Mouse (Mus musculus) layer of hippocampus, adult 11-12 months (tissue): ENCODE data around the gene Cldn10.
"Not testable (repeated sequence)": the region's sequence is repeated elsewhere in the genome, so short reads cannot be mapped to it uniquely, and the experiment has no call there.

ENCODE experiments used
- DNase-seq: peaks from one replicate; pipeline ENCODE4 v3.0.0; 2022; ENCODE audit warnings: low spot score

The Cldn10 gene

DNA sequence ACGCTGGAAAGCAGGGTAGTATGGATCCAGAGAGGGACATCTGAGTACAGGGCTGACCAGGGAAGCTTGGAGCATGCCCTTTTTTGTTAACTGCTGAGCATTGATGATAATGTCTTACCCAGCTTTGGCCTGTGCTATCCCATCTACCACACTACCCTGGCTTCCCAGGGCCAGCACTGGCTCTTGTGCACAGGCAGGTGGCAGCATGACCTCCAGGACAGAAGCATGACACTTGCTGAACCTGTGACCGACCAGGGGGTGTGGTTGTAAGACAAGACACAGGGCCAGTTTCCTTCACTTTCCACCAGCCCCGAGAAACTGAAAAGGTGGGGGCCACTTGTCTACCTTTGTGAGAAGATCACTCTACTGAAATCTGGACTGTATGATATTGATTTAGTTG, 5.5 kb upstream of the Cldn10 start:
- DNase-seq: no peak

DNA sequence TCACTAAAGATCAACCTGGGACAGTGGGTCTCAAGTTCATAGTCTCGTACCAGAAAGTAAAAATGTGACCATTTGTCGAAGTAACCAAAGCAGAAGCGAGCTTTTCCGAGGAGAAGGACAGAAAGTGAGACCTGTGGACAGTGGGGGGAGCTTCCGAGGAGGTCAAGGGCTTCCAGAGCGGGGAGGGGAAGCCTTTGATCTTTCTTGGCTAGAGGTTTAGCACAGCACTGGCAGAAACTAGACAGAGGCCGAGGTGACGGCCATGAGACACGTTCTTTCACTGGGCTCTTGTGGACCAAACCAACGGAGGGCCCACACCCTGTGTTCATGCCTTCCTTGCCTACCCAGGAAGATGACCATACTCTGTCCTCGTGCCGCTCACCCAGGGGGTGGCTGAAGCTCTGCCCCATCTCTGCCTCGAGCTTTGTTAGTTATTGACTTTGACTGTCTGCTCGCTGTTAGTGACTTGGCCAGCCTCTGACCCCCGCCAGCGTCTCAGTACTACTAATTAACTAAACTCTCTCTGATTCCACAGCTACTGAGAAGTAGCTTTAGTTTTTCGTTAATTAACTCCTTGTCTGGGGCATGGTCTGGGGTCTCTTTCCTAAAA, 4.3 kb upstream of the Cldn10 start:
- DNase-seq: no peak

DNA sequence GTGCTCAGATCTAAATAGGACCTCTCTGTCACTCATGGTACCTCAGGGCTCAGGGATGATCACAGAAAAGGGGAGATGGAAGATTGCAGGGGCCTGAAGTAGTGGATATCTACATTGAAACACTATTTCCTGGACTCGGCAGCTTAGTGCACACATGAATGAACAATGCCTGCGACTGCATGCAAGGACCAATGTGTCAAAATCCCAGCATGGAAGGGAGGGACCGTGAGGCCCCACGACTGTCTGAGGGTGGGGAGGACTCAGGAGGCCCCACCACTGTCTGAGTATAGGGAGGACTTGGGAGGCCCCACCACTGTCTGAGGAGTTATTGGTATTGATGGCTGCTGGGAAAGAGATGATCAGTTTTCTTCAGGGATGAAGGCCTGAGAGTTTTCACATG, 2.5 kb downstream of the Cldn10 start:
- DNase-seq: no peak

DNA sequence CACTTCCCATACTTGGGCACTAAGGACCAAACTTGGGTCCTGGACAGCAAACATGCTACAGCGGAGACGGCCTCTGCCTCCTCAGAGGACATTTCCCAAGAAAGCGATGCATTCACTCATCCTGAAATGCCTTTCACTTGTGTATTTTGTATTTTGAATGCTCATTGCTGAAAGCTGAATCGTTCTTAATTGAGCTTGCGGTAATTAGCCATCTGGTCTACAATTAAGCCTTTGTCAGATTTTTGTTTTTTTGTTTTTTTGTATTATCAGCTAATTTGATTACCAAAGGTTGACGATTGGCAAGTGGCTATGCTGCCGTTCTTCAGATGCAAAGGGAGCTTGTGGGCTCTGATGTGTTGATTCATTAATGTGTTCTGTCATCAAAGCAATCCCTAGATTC, 5.2 kb downstream of the Cldn10 start:
- no peak for DNase-seq

DNA sequence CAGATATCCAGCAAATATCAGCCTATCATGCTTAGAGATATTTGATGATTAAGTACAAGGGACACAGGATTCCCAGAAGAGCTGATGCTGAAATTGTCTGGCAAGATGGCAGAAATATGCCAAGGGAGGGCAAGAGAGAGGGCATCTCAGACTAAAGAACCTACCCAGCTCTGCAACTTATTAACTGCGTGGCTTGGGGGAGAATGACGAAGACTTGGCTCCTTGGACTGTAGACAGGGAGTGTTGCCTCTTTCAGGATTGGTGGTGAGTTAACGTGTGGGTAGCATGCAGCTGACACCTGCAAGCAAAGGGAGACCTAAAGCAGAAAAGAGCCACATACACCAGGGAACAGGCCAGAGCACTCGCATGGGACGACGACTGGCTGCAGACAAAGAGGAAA, 5.7 kb downstream of the Cldn10 start:
- DNase-seq: no peak

DNA sequence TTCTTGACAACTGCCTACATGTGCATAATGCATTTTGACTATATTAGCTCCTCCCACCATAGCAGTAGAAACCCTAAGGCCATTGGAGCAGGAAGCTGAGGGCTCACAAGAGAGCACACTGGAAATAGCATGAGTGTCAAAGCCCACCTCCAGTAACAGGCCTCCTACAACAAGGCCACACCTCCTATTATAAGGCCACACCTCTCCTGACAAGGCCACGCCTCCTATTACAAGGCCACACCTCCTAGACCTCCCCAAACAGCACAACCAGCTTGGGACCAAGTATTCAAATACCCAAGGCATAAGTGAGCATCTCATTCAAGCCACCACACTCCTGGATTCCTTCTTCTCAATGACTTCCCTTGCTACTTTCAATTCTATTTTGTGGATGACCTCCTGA, 6.5 kb downstream of the Cldn10 start:
- DNase-seq: no peak

DNA sequence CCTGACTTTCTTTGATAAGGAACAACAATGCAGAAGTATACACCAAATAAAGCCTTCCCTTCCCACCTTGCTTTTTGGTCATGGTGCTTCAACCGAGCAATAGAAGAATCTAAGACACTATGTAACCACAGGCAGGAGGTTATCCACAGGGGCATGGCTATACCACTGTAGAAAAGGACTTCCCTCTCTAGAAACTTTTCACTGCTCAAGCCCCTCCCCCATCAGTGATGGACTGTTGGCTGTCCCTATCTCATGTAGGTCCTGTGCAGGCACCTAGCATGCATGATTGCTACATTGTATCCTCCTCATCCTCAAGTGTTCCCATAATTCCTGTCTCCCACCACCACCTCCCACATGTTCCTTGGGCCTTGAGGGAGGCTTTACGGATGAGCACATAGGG, 7.2 kb downstream of the Cldn10 start:
- no peak for DNase-seq

DNA sequence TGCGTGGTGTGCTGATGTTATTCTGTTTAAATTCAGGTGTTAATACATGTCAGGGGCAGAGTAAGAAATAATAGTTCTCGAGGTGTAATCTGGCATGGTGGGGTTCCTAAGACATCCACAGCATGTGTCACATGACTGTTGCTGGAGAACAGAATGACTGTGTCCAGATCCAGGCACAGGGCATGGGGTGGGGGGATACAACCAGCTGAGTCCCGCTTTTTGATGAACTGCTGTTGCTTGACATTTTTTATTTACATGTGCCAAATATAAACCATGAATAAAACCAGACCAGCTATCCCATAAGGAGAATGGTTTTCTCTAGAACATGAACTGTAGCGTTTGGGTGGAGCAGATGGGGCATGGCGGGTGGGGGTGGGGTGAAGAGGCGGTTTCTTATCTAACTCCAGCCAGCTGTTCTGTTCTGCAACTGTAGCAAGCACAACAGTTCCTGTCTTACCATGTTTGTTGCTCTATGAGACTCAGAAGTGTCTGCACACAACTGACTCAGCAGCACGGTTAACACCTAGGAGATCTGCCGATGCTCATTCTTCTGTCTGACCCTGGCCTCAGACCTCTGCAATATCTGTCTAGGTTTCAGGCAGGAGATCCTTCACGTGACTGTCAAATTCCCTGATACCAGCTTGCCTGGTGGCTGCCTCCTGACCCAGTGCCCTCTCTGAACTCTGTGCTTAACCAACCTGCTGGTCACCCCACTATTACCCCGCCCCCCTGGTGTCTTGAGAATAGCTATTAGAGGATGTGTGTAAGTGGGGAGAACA, 8.4 kb downstream of the Cldn10 start:
- no peak for DNase-seq

DNA sequence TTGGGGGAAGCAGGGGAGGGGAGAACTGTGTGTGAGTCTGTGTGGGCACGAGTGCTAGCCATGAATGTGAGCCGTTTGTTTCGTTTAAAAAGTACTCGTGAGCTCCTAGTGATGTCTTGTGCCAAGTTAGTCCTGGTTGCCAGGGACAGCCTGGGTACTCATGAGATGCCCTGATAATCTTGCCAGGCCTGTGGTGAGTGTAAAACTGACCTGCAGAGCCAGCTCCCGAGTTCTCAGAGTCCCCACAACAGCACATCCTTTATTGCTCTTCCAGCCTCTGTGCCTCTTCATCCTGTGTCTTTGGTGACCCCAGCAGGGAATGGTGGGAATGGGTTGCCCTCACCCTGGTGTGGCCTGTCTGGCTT, 9.0 kb downstream of the Cldn10 start:
- DNase-seq: no peak

DNA sequence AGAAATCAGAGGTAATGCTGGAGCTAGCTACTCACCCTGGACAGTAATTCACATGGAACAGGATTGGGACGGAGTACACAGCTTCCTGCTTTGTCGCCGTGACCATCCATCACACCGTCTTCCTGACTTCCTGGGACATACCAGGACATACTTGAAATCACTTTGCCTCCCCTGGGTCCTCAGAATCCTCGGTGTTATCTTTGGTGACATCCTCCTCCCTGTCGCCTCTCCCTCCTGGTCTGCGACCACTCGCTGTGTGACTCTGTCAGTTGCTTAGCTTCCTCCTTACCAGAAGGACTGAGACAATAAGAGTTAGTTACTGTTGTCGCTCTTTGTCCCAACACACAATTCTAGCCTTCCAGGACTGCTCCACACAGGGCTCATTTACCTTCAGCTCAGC, 9.6 kb downstream of the Cldn10 start:
- DNase-seq: no peak

DNA sequence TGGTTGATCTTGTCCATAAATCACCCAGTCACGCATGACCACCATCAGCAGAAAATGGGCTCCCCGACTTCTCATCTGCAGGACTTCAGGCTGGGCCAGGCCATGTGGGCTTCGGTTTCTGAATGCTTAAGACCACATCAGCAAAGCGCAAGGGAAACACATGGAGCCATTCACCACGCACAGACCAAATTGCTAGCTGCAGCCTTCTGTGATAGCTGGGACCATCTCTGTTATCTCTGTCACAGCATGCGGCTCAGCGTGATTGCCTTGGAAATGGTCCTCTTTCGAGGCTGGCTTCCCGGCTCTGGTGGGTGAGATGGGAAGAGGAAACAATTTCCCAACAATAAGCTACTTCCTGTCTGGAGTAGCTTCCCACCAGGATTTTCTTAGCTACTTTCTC, 12.2 kb downstream of the Cldn10 start:
- DNase-seq: no peak

DNA sequence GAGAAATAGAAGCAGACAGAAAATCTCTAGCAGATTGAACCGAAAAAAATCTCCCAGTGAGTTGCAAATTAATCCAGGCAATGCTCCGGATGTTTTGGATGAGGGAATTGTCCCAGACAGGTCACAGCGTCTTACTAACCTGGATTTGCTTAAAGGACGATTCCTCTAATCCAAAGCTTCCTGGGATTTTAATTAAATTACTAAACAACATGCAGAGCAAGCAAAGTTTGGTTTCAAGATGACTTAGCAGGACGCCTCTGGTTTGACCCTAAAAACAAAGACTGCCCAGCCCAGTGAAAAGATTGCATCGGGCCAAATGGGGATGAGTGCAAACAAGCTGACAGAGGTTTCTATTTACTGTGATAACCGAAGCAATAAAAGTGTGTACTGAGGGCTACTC, 16.2 kb downstream of the Cldn10 start:
- no peak for DNase-seq

DNA sequence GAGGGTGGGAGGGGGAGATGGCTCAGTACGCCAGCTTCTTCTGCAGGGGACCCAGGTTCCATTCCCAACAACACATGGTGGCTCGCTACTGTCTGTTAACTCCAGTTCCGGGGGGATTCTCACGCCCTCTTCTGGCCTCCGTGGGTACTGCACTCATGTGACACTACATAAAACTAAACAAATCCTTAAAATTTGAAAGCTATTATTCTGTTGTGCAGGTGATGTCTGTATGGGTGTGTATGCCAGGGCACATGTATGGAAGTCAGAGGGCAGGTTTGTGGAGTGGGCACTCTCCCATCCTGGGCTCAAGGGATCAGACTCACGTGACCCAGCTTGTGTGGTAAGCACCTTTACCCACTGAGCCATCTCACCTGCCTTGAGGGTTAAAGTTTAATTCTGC, 16.6 kb downstream of the Cldn10 start:
- DNase-seq: no peak

DNA sequence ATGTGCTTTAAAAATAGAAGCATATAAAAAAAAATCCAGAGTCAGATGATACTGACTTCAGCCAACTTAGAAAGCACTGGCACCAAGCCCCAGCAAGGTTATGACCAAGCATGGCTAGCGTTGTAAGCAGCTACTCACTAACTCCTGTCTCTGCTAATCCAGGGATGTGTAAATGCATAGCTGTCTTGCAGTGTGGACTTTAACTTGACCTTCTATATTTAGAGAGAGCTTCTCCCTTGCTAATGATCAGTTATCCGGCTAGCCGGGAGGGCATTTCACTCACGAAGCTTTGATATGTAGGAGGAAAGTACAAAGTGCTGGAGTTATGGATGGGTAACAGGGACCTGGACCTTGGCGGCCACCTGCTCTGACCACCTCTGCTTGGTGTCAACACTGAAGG, 19.9 kb downstream of the Cldn10 start:
- no peak for DNase-seq

DNA sequence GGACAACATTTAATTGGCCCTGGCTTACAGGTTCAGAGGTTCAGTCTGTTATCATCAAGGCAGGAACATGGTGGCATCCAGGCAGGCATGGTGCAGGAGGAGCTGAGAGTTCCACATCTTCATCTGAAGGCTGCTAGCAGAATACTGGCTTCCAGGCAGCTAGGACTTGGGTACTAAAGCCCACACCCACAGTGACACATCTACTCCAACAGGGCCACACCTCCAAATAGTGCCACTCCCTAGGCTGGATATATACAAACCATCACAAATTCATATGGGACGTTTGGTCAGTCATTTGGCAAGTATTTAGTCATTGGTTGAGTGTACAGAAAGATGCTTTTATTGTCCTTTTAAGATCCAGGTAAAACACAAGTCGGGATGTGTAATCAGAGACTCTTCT, 20.5 kb downstream of the Cldn10 start:
- DNase-seq: not testable (repeated sequence)

DNA sequence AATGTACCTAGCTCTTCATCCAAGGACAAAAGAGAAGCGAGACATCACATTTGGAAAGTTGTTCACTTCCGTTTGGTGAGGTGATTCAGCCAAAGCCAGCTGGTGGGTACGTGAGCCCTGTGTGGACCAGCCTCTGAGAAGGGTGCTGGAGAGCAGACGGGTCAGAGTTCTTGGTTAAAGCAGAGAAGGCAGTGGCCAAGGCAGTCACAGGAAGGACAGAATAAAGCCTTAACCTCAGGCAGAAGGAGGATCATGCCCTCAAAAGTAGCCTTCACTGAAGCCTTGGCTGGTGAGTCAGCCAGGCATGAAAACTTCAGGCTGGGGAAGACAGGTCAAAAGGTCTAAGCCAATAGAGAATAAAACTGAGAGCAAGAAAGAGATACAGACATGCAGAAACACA, 22.0 kb downstream of the Cldn10 start:
- no peak for DNase-seq

DNA sequence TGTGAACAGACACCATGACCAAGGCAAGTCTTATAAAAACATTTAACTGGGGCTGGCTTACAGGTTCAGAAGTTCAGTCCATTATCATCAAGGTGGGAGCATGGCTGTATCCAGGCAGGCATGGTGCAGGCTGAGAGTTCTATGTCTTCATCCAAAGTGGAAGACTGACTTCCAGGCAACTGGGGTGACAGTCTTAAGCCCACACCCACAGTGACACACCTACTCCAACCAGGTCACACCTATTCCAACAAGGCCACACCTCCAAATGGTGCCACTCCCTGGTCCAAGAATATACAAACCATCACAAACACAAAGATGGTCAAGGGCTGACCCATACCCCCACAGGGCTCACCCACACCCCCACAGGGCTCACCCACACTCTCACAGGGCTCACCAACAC, 23.5 kb downstream of the Cldn10 start:
- not testable (repeated sequence) for DNase-seq

DNA sequence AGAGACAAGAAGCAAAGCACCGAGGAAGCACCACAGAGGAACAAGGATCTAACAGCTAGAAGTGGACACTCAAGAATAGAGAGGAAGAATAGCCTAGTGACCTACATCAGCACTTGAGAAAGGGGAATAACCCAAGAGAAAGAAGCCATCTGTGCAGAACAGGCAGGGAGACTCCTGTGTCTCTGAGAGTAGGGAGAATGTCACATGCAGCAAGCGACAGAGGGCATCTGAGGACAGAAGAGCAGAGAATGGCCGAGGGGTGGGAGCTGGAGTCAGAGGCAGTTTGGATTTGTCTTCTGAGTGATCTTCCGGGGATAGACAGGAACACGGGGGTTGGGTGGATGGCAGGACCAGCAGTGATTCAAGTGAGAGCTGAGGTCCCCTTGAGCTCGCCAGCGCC, 25.4 kb downstream of the Cldn10 start:
- no peak for DNase-seq

DNA sequence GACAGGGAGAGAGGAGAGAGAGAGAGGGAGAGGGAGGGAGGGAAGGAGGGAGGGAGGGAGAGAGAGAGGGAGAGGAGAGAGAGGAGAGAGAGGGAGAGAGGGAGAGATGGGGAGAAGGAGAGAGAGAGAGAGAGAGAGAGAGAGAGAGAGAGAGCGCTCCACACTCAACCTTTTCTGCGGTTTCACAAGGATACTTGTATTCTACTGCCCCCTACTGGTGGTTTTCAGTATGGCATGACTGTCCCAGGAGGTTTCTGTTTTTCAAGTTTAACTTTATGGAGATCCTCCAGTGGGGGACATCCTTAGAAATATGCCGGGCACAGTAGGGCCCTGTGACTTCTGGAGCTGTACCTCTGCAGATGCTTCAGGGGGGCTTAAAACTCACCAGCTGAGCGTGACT, 28.8 kb downstream of the Cldn10 start:
- peak; percentile 66 for DNase-seq

DNA sequence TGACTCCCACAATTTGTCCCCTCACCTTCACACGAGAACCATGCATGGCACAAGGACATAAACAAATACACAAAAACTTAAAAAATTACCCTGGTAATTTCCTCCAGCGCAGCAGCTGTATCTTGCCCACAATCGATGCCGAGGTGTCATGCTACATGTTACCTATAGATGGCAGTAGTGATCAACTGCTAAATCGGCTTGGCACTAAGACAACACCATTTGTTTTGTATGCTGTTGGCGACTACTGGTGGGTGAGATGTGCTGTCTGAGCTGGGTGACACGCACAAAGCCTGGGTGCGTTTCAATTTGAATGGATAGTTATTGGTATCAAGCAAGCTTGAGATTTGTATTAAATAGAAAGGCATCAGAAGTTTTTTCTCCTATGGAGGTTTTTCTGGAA, 32.4 kb downstream of the Cldn10 start:
- peak; percentile 68 for DNase-seq

DNA sequence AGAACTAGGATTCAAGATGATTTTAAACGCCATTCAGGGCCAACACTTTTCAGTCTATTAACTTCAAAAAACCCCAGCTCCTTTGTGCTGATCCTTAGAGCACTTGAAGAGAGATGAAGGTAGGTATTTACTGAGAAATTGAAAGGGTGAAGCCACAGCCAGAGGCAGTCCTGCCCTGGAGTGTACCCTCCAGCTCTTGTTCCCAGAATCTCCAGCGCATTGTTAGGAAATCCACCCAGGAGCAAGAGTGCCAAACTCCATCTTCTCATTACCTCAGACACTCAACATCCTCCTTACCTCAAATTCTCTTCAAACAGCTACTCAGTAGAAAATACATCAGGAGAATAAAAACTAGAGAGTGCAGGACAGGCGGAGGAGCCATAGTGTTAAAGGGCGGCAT, 35.1 kb downstream of the Cldn10 start:
- no peak for DNase-seq

DNA sequence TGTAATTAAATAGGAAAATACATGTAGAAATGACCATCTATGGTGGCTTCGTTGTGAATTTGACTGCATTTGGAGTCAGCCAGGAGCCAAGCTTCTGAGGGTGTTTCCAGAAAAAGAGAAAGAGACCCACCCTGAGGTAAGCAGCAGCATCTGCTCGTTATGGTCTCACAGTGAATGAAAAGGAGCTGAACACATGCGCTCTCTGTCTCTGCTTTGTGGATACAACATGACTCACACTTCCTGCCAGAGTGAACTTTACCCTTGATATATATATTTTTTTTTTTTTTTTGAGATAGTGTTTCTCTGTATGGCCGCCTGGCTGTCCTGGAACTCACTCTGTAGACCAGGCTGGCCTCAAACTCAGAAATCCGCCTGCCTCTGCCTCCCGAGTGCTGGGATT, 35.6 kb downstream of the Cldn10 start:
- DNase-seq: no peak

DNA sequence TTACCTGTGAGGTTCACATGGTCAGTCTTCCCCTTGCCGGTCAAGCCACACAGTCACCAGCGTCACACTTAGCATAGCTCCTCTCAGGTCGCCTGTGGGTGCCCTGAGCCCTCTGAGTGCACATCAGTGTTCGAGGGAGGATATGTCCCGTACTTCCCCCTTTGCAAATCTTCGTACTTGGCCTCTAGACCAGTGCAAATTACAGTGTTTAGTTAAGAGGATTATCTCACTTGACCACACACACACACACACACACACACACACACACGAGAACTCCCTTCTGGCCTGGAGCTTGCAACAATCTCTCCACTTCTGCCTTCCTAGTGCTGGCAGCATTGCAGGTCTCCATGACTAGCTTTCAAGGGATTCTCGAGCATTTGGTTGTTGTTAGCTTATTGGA, 38.6 kb downstream of the Cldn10 start:
- DNase-seq: no peak

DNA sequence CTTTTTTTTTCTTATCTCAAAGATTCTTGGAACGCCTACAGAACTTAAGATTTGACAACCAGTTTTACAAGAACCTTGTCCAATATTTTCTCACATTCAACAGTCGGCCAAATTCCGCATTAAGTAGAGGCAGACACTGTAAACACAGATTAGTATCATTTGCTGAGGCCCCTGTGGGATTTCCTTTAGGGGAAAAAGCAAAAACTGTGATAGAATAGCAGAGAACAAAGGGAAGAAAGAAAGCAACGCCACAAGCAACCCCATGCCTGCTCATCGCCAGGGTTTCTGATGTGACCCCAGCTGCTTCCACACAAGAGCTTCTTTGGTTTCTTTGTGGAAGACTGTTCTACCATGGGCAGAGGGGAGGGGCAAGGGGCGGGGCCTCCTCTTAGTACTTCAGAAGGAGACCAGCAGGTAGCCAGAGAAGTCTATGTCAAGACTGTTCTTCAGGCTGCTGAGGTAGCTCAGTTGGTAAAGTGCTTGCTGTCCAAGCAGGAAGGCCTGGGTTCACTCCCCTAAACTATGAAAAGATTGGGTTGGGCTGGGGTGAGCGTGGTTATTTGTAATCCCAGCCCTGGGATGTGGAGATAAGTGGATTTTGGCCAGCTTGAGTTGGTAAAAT, 39.7 kb downstream of the Cldn10 start:
- no peak for DNase-seq
